ENCODE assay signal across 18 mouse cellular contexts in genomic region chr14:31658126-31658680, GRCm38 (mm10). TPM values are rescaled to one million over a fixed set of nuclear protein-coding genes. Genes with fewer than 3 reads are reported as not detected.
DNase-seq lines count a peak whose midpoint lies in the region; ATAC-seq and TF ChIP-seq lines count a peak whose summit lies in the region.
"Had no signal": no experiment of that assay in that cellular context is flagged by ENCODE, and none has a peak within 500 bp of the region (broad histone marks: within the 10 kb centered on the region; RNA-seq: fewer than 3 reads in every experiment).

No protein-coding gene starts in this region.

- no peak for TF ChIP-seq EP300 in heart, postnatal 0 days (IDR thresholded peaks at IDR 0.05; ENCODE audit: low read depth)

- 84% methylated on average over 8 of the region's 8 CpGs for WGBS in heart, postnatal 0 days
- WGBS in liver, embryonic 11.5 days: 90% methylated on average over 8 of the region's 8 CpGs
- 83% methylated on average over 8 of the region's 8 CpGs for WGBS in liver, embryonic 12.5 days (ENCODE audit: insufficient replicate concordance)
- WGBS in limb, embryonic 11.5 days: 95% methylated on average over 8 of the region's 8 CpGs

- H3K4me1 ChIP-seq in heart, postnatal 0 days (ENCODE audit: control insufficient read depth, insufficient read depth): peaks cover 47% of the 10 kb centered on the region
- peaks cover 20% of the 10 kb centered on the region for H3K4me1 ChIP-seq in liver, embryonic 11.5 days (replicated peaks; ENCODE audit: control insufficient read depth, insufficient read depth, low read length)
- H3K4me1 ChIP-seq in liver, embryonic 12.5 days: peaks cover 46% of the 10 kb centered on the region
- H3K4me1 ChIP-seq in limb, embryonic 11.5 days (ENCODE audit: control insufficient read depth, insufficient read depth, low read length): peaks cover 21% of the 10 kb centered on the region

- peak overlapping the region; percentile 92 for H3K27ac ChIP-seq in heart, postnatal 0 days (ENCODE audit: low read depth)
- H3K27ac ChIP-seq in liver, embryonic 11.5 days (ENCODE audit: low read depth, low read length): no peak overlapping the region
- H3K27ac ChIP-seq in liver, embryonic 12.5 days: no peak overlapping the region
- no peak overlapping the region for H3K27ac ChIP-seq in limb, embryonic 11.5 days (replicated peaks; ENCODE audit: low read depth, low read length)
- H3K27ac ChIP-seq: midbrain, embryonic 15.5 days; neural tube, embryonic 12.5 days had no signal

- H3K4me2 ChIP-seq in heart, postnatal 0 days (ENCODE audit: low read depth, low read length): no peak overlapping the region
- H3K4me2 ChIP-seq in liver, embryonic 11.5 days: no peak overlapping the region
- H3K4me2 ChIP-seq in liver, embryonic 12.5 days: no peak overlapping the region
- no peak overlapping the region for H3K4me2 ChIP-seq in limb, embryonic 11.5 days (ENCODE audit: low read depth, severe bottlenecking)
- H3K4me2 ChIP-seq: forebrain, embryonic 13.5 days; midbrain, embryonic 15.5 days; neural tube, embryonic 12.5 days had no signal

- no peaks in the 10 kb centered on the region for H3K9me3 ChIP-seq in heart, postnatal 0 days (replicated peaks; ENCODE audit: control insufficient read depth, low read length)
- no peaks in the 10 kb centered on the region for H3K9me3 ChIP-seq in liver, embryonic 11.5 days (ENCODE audit: control insufficient read depth, low read length)
- no peaks in the 10 kb centered on the region for H3K9me3 ChIP-seq in liver, embryonic 12.5 days (replicated peaks)
- no peaks in the 10 kb centered on the region for H3K9me3 ChIP-seq in limb, embryonic 11.5 days (ENCODE audit: control insufficient read depth, low read length)
- H3K9me3 ChIP-seq: forebrain, embryonic 13.5 days; midbrain, embryonic 15.5 days; neural tube, embryonic 12.5 days had no signal

- H3K9ac ChIP-seq in heart, postnatal 0 days (replicated peaks; ENCODE audit: low read depth, low read length): no peak overlapping the region
- no peak overlapping the region for H3K9ac ChIP-seq in liver, embryonic 11.5 days (ENCODE audit: low read depth, low read length)
- H3K9ac ChIP-seq in liver, embryonic 12.5 days: no peak overlapping the region
- H3K9ac ChIP-seq in limb, embryonic 11.5 days (ENCODE audit: low read length): no peak overlapping the region
- H3K9ac ChIP-seq: forebrain, embryonic 13.5 days; midbrain, embryonic 15.5 days; neural tube, embryonic 12.5 days had no signal

- no peaks in the 10 kb centered on the region for H3K27me3 ChIP-seq in heart, postnatal 0 days (ENCODE audit: control insufficient read depth, insufficient read depth, low read length)
- H3K27me3 ChIP-seq in liver, embryonic 11.5 days (replicated peaks; ENCODE audit: control insufficient read depth, insufficient read depth, low read length): no peaks in the 10 kb centered on the region
- H3K27me3 ChIP-seq in liver, embryonic 12.5 days (replicated peaks): 0 out of 2 replicates have a peak, but pooled peaks cover 5% of the 10 kb centered on the region
- no peaks in the 10 kb centered on the region for H3K27me3 ChIP-seq in limb, embryonic 11.5 days (ENCODE audit: control insufficient read depth, insufficient read depth, low read length)
- H3K27me3 ChIP-seq: forebrain, embryonic 13.5 days; midbrain, embryonic 15.5 days; neural tube, embryonic 12.5 days; Patski had no signal

- ATAC-seq in heart, postnatal 0 days (ENCODE audit: insufficient read depth, low read depth): no peak
- no peak for ATAC-seq in liver, embryonic 11.5 days (replicated peaks; ENCODE audit: low FRiP score)
- ATAC-seq in liver, embryonic 12.5 days: no peak
- no peak for ATAC-seq in limb, embryonic 11.5 days (ENCODE audit: insufficient number of reproducible peaks, low FRiP score, low TSS enrichment, low read depth)
- ATAC-seq: forebrain, embryonic 13.5 days; midbrain, embryonic 15.5 days; Patski had no signal

- H3K36me3 ChIP-seq in heart, postnatal 0 days (replicated peaks; ENCODE audit: control insufficient read depth, insufficient read depth, low read length): no peaks in the 10 kb centered on the region
- no peaks in the 10 kb centered on the region for H3K36me3 ChIP-seq in liver, embryonic 11.5 days (ENCODE audit: control insufficient read depth, insufficient read depth, low read length)
- H3K36me3 ChIP-seq in liver, embryonic 12.5 days: no peaks in the 10 kb centered on the region
- no peaks in the 10 kb centered on the region for H3K36me3 ChIP-seq in limb, embryonic 11.5 days (ENCODE audit: control insufficient read depth, insufficient read depth, low read length)
- H3K36me3 ChIP-seq: midbrain, embryonic 15.5 days; neural tube, embryonic 12.5 days had no signal

- TF ChIP-seq CTCF in heart, postnatal 0 days (IDR thresholded peaks at IDR 0.05; ENCODE audit: low read depth): no peak

- H3K4me3 ChIP-seq in heart, postnatal 0 days (ENCODE audit: low read depth, low read length): no peak overlapping the region
- no peak overlapping the region for H3K4me3 ChIP-seq in liver, embryonic 11.5 days (ENCODE audit: low read depth, low read length)
- no peak overlapping the region for H3K4me3 ChIP-seq in liver, embryonic 12.5 days
- H3K4me3 ChIP-seq in limb, embryonic 11.5 days (ENCODE audit: low read depth, low read length): no peak overlapping the region
- H3K4me3 ChIP-seq: forebrain, embryonic 13.5 days; midbrain, embryonic 15.5 days; neural tube, embryonic 12.5 days had no signal

- peak; percentile 59 to 61 for DNase-seq in cerebellum, postnatal 14 days
- no peak for DNase-seq in cerebellum, postnatal 36 days
- no peak for DNase-seq in heart, postnatal 0 days (ENCODE audit: low spot score)
- DNase-seq in heart, adult 9 months (ENCODE audit: low spot score in 2 of 2): no peak
- DNase-seq in liver, embryonic 11.5 days (ENCODE audit: low spot score): peak; percentile 26
- DNase-seq in limb, embryonic 11.5 days (ENCODE audit: low spot score): peak; percentile 19
- no peak for DNase-seq in layer of hippocampus, adult 11-12 months (ENCODE audit: low spot score)
- DNase-seq: cerebellum, adult 11 months; kidney, adult 18-20 months; kidney, postnatal 36 days; lung, adult 2 months had no signal

RNA-seq across cellular contexts. Expression of gene Hacl1, which starts 17.1 kb away (rescaled TPM):
- 22.4 and 25.5 TPM in 2 replicates for total RNA-seq in heart, postnatal 0 days (2014; rRNA removed; ENCODE audit: low replicate concordance)
- 9.2 and 12.2 TPM in 2 replicates for polyA plus RNA-seq in heart, postnatal 0 days (2015; fragmentation: Nextera tagmentation; extraction: Ambion mirVana)
- polyA plus RNA-seq in liver, embryonic 11.5 days (2014; fragmentation: Nextera tagmentation; extraction: Ambion mirVana): 8.1 and 10.5 TPM in 2 replicates
- 7.4 and 9.8 TPM in 2 replicates for polyA plus RNA-seq in liver, embryonic 12.5 days (2016; fragmentation: Nextera tagmentation; extraction: Ambion mirVana)
- polyA plus RNA-seq in limb, embryonic 11.5 days (2014; fragmentation: Nextera tagmentation; extraction: Ambion mirVana): 6.5 and 10.9 TPM in 2 replicates

RNA-seq across cellular contexts. Expression of gene Btd, which starts 17.4 kb away (rescaled TPM):
- total RNA-seq in heart, postnatal 0 days (2014; rRNA removed; ENCODE audit: low replicate concordance): 29.0 and 43.1 TPM in 2 replicates
- polyA plus RNA-seq in heart, postnatal 0 days (2015; fragmentation: Nextera tagmentation; extraction: Ambion mirVana): 14.6 and 15.0 TPM in 2 replicates
- 11.4 and 13.3 TPM in 2 replicates for polyA plus RNA-seq in liver, embryonic 11.5 days (2014; fragmentation: Nextera tagmentation; extraction: Ambion mirVana)
- polyA plus RNA-seq in liver, embryonic 12.5 days (2016; fragmentation: Nextera tagmentation; extraction: Ambion mirVana): 8.8 and 9.6 TPM in 2 replicates
- polyA plus RNA-seq in limb, embryonic 11.5 days (2014; fragmentation: Nextera tagmentation; extraction: Ambion mirVana): 18.1 and 18.9 TPM in 2 replicates

RNA-seq across cellular contexts. Expression of gene Gm49387, which starts 17.5 kb away (rescaled TPM):
- not detected in 2 replicates for total RNA-seq in heart, postnatal 0 days (2014; rRNA removed; ENCODE audit: low replicate concordance)
- polyA plus RNA-seq in heart, postnatal 0 days (2015; fragmentation: Nextera tagmentation; extraction: Ambion mirVana): 1.7 and 1.9 TPM in 2 replicates
- polyA plus RNA-seq in liver, embryonic 11.5 days (2014; fragmentation: Nextera tagmentation; extraction: Ambion mirVana): 0.19 and 1.9 TPM in 2 replicates
- polyA plus RNA-seq in liver, embryonic 12.5 days (2016; fragmentation: Nextera tagmentation; extraction: Ambion mirVana): 0.37 and 1.3 TPM in 2 replicates
- polyA plus RNA-seq in limb, embryonic 11.5 days (2014; fragmentation: Nextera tagmentation; extraction: Ambion mirVana): 1.0 and 1.6 TPM in 2 replicates
- total RNA-seq: granulocyte monocyte progenitor cell, adult 5-6 weeks had no signal
- polyA plus RNA-seq: forebrain, embryonic 13.5 days; lung, adult 2 months; urinary bladder, adult 2 months had no signal

Comparison
In these comparisons a context has a peak if more than half of its experiments do, and no peak if none do; other contexts are left out.
1. DNase-seq: peak in cerebellum, postnatal 14 days (2 of 2), liver, embryonic 11.5 days (single experiment) and limb, embryonic 11.5 days (single experiment); none in cerebellum, postnatal 36 days (0 of 2), heart, postnatal 0 days (single experiment), heart, adult 9 months (0 of 2) and layer of hippocampus, adult 11-12 months (single experiment).